Mouse (Mus musculus) left cerebral cortex, adult 18-20 months (tissue): ENCODE measurements around the gene Alg2. TPM values are rescaled to one million over a fixed set of nuclear protein-coding genes. Genes with fewer than 3 reads are reported as not detected.

Experiments
- total RNA-seq, 2 experiments: library from RNA; stranded (reverse); gene quantifications; 2 replicates each; pipeline ENCODE4 v1.2.3; 2021

The Alg2 gene
- total RNA-seq, 2 experiments from 2014 or later = 115 to 117 TPM

Other genes starting within 250 kb of the Alg2 start
- 10 to 100 TPM; 17.5 to 18.1 TPM for gene Tgfbr1, start 121.1 kb downstream of the Alg2 start, total RNA-seq
- 10 to 100 TPM; 44.4 to 46.7 TPM for gene Sec61b, start 325 bp upstream of the Alg2 start, total RNA-seq